Mouse (Mus musculus): ENCODE measurements at regions not wholly inside any gene's neighbourhood (a gene's known extent, or its start where the extent isn't known, plus 50 kb on each side); places are given as distances from the start of the nearest gene placed in this dataset.
"Not testable (repeated sequence)": the region's sequence is repeated elsewhere in the genome, so short reads cannot be mapped to it uniquely, and the experiment has no call there.

DNA sequence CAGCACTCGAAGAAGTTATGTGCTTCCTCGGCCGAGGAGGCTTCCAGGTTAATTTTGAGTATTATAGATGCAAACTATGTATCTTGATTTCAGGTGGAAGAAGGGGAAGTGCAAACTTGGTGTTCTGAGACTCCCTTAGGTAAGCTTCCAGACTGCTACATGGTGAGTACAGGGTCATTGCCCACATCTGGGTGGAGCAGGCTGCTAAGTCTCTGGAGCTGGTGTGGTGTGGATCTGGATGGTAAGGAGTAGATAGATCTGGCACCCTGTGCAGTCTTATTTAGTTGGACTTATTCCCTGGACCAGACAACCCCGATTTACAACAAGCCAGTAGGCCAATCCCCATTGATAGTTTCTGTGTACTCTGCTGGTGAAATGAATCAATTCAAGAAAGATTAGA is 53.9 kb upstream of the Zfp986 start:
- not testable (repeated sequence) for TF ChIP-seq CTCF, EP300 (IDR thresholded peaks at IDR 0.05)

All from lung, postnatal 0 days (tissue).